Mouse (Mus musculus) C2C12 (cell line): ENCODE results near the gene Fbxo46. TPM values are rescaled to one million over a fixed set of nuclear protein-coding genes. Genes with fewer than 3 reads are reported as not detected.

Source experiments
- H3K27me3 ChIP-seq: one replicate; pipeline ENCODE4 v1.6.1; 2011; ENCODE audit not compliant: control insufficient read depth, insufficient read depth, insufficient read length
- H3K36me3 ChIP-seq: one replicate; pipeline ENCODE4 v1.6.1; 2011; ENCODE audit not compliant: control insufficient read depth, insufficient read depth
- H3K4me3 ChIP-seq: one replicate; pipeline ENCODE4 v1.5.1; 2011; ENCODE audit warnings: mild to moderate bottlenecking, control low read depth; ENCODE audit not compliant: poor library complexity, insufficient read depth, severe bottlenecking
- H3K79me2 ChIP-seq: one replicate; pipeline ENCODE4 v1.6.1; 2011; ENCODE audit not compliant: control insufficient read depth, insufficient read depth
- H3K79me3 ChIP-seq: one replicate; pipeline ENCODE4 v1.6.1; 2011; ENCODE audit warnings: low read depth, control low read depth
- H3ac ChIP-seq: one replicate; pipeline ENCODE3; 2011; ENCODE audit warnings: low read depth; ENCODE audit not compliant: control insufficient read depth, insufficient read length
- CEBPB ChIP-seq: IDR thresholded peaks from one replicate; pipeline ENCODE4 v1.6.1; 2011; ENCODE audit warnings: low read depth, mild to moderate bottlenecking, control low read depth, moderate library complexity
- CTCF ChIP-seq: IDR thresholded peaks from one replicate; pipeline ENCODE4 v1.5.1; 2011; ENCODE audit not compliant: control insufficient read depth, insufficient read depth, insufficient read length
- FOSL1 ChIP-seq: IDR thresholded peaks from one replicate; pipeline ENCODE4 v1.8.0; 2011; ENCODE audit warnings: mild to moderate bottlenecking, low read length; ENCODE audit not compliant: poor library complexity, insufficient read depth, severe bottlenecking
- MAX ChIP-seq: IDR thresholded peaks from one replicate; pipeline ENCODE4 v1.6.1; 2011; ENCODE audit warnings: mild to moderate bottlenecking, control low read depth
- MYOD1 ChIP-seq: IDR thresholded peaks from one replicate; pipeline ENCODE4 v1.6.1; 2011; ENCODE audit warnings: low read depth; ENCODE audit not compliant: control insufficient read depth, insufficient read length
- MYOG ChIP-seq: IDR thresholded peaks from one replicate; pipeline ENCODE4 v1.6.1; 2011; ENCODE audit not compliant: control insufficient read depth, insufficient read length; ENCODE audit errors: extremely low read depth
- USF1 ChIP-seq: IDR thresholded peaks from one replicate; pipeline ENCODE4 v1.6.1; 2011; ENCODE audit warnings: low read depth, mild to moderate bottlenecking, control low read depth, moderate library complexity
- polyA plus RNA-seq: library from polyadenylated mRNA; unstranded; fragments of >200 nt; fragmentation: generic; extraction: Trizol; gene quantifications from one replicate; pipeline ENCODE4 v1.2.1, GENCODE M21; 2012; ENCODE audit warnings: missing spikeins

Gene Fbxo46
- polyA plus RNA-seq, 1 experiment = 7.4 TPM

DNA sequence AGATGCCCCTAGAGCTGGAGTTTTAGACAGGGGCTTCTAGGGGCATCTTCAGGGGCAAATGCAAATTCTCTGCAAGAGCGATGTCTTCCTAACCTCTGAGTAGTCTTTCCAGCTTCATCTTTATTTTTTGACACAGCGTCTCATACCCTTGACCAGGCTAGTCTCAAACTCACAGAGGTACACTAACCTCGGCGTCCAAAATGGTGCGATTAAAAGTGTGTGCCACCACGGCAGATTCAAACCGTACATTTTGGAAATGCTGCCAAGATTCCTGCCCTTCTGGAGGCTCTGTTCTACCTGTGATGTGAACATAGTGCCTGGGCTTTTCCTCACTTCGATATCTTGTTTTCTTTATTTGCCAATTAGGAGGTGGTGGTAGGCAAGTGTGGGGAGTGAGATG, 576 bp upstream of the Fbxo46 start:
- Histone ChIP-seq H3K36me3 (no peaks in the 10 kb centered on the region), H3K79me3 (peaks cover 14% of the 10 kb centered on the region), H3K4me3 (no peak overlapping the region), H3ac (no peak overlapping the region), H3K79me2 (peaks cover 40% of the 10 kb centered on the region), H3K27me3 (no peaks in the 10 kb centered on the region)
- TF ChIP-seq CTCF (no peak), FOSL1 (no peak), MYOD1 (no peak), USF1 (no peak), MYOG (no peak), CEBPB (no peak), MAX (no peak)

DNA sequence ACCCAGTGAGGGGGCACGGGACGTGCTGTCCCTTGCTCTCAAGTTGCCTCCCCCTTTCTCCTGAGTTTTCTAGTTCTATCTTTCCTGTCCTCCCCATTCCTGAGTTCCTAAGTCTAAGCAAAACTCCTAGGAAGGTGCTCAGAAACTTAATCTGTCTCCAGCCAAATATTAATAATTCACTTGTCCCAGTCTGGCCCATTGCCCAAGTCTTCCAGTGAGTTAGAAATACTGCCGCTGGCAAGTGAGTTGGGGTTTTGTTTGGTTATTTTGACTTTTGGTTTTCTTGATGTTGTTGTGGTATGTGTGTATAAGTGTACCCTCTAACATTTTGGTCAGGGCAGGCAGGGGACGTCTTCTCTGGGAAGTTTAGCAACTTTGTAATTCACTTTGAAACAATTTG, 2.0 kb downstream of the Fbxo46 start:
- Histone ChIP-seq H3K36me3 (no peaks in the 10 kb centered on the region), H3K4me3 (no peak overlapping the region), H3K27me3 (no peaks in the 10 kb centered on the region), H3ac (no peak overlapping the region), H3K79me2 (peaks cover 43% of the 10 kb centered on the region), H3K79me3 (peaks cover 14% of the 10 kb centered on the region)
- no peak for TF ChIP-seq MAX
- TF ChIP-seq MYOD1 = no peak
- no peak for TF ChIP-seq FOSL1
- TF ChIP-seq CTCF = no peak
- TF ChIP-seq MYOG = no peak
- TF ChIP-seq CEBPB = no peak
- TF ChIP-seq USF1 = no peak

DNA sequence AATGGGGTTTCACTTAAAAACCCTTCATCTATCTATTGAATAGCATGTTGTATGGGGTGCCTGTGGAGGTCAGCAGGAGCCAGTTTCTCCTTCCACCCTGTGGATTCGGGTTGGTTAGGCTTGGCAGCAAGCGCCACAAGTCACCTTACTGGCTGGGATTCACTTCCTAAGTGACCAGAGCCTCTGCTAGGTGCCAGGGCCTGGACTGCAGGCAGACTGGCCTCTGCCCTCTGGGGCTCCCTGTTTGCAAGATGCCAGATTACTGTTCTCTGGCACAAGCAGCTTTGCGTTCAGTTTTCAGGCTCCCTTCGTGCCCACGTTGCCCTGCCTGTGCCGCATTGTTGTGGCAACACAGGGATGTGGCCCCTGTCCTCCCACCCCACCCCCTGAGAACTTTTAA, 5.1 kb downstream of the Fbxo46 start:
- TF ChIP-seq MAX (no peak), CEBPB (no peak), FOSL1 (no peak), CTCF (no peak), MYOG (no peak), MYOD1 (no peak), USF1 (no peak)
- Histone ChIP-seq H3K79me3 (peaks cover 16% of the 10 kb centered on the region), H3K36me3 (no peaks in the 10 kb centered on the region), H3K79me2 (peaks cover 43% of the 10 kb centered on the region), H3ac (no peak overlapping the region), H3K27me3 (no peaks in the 10 kb centered on the region), H3K4me3 (no peak overlapping the region)

DNA sequence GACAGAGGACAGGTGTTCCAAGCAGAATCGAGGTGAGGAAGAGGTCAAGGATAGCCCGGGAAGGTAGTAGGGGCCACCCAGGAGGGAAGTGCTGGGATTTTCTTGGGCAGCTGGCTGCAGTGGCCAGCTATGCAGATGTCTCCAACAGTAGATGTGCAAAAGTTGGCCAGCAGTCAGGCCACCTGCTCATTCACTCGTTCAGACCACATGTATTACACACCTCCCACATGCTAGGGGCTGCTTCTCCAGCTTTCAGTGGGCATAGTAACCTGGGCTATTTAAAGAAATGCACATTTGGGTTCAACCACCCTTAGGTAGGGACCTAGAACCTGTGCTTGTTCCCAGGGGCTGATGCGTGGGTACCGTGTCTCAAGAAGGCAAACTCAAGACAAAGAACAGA, 8.1 kb downstream of the Fbxo46 start:
- H3ac ChIP-seq = no peak overlapping the region
- no peaks in the 10 kb centered on the region for H3K36me3 ChIP-seq
- no peak overlapping the region for H3K4me3 ChIP-seq
- peaks cover 7% of the 10 kb centered on the region for H3K79me3 ChIP-seq
- no peaks in the 10 kb centered on the region for H3K27me3 ChIP-seq
- peaks cover 22% of the 10 kb centered on the region for H3K79me2 ChIP-seq
- TF ChIP-seq MYOG (no peak), USF1 (no peak), FOSL1 (no peak), CTCF (no peak), MAX (no peak), MYOD1 (no peak), CEBPB (no peak)

DNA sequence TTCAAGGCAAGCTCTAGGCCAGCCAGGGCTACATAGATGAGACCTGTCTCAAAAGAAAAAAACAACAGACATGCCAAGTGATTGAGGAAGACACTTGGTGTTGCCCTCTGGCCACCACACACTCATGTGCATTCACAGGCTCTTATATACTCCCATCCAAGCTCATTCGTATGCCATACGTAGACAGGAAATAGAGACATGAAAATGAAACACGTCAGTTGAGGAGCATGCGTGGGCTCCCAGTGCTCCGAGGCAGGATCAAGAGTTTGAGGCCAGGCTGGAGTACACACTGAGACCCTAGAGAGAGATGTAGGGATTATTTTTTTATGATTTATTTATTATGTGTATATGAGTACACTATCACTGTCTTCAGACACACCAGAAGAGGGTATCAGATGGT, 9.7 kb downstream of the Fbxo46 start:
- H3K4me3 ChIP-seq = no peak overlapping the region
- H3K79me2 ChIP-seq = peaks cover 17% of the 10 kb centered on the region
- peaks cover 5% of the 10 kb centered on the region for H3K79me3 ChIP-seq
- H3ac ChIP-seq = no peak overlapping the region
- no peaks in the 10 kb centered on the region for H3K27me3 ChIP-seq
- H3K36me3 ChIP-seq = no peaks in the 10 kb centered on the region
- TF ChIP-seq USF1 (no peak), CEBPB (no peak), CTCF (no peak), MYOG (no peak), FOSL1 (no peak), MYOD1 (no peak), MAX (no peak)

DNA sequence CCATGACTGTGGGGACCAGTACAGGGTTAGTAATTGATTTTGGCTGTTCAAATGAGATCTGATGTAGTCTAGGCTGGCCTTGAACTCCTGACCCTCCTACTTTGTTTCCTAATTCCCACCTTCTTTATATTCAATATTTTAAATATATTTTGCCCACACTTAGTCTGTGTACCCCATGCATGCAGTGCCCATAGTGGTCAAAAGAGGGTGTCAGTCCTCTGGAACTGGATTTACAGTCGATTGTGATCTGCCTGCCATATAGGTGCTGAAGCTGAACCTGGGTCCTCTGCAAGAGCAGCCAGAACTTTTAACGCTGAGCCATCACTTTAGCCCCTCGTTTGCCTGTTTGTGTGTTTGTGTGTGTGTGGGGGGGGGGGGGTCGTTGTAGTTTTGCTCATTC, 11.0 kb downstream of the Fbxo46 start:
- H3K36me3 ChIP-seq = no peaks in the 10 kb centered on the region
- no peak for TF ChIP-seq MYOD1
- TF ChIP-seq USF1 = no peak
- TF ChIP-seq CTCF = no peak
- no peak for TF ChIP-seq CEBPB
- no peak for TF ChIP-seq MAX
- TF ChIP-seq FOSL1 = no peak
- TF ChIP-seq MYOG = no peak
- H3ac ChIP-seq = no peak overlapping the region
- H3K4me3 ChIP-seq = no peak overlapping the region
- no peaks in the 10 kb centered on the region for H3K27me3 ChIP-seq
- H3K79me3 ChIP-seq = peaks cover 5% of the 10 kb centered on the region
- peaks cover 17% of the 10 kb centered on the region for H3K79me2 ChIP-seq
